Mouse (Mus musculus) stomach, postnatal 0 days (tissue): ENCODE measurements at regions not wholly inside any gene's neighbourhood (a gene's known extent, or its start where the extent isn't known, plus 50 kb on each side); places are given as distances from the start of the nearest gene placed in this dataset.

Source experiments
- CTCF ChIP-seq: IDR thresholded peaks from 2 replicates; pipeline ENCODE4 v1.5.1; 2016; ENCODE audit warnings: antibody characterized with exemption, low read depth, mild to moderate bottlenecking, moderate library complexity
- EP300 ChIP-seq: optimal IDR thresholded peaks from 2 replicates; pipeline ENCODE3; 2016; ENCODE audit warnings: antibody characterized with exemption

GRCm38 (mm10) chr1:77847766-77848615, 333.1 kb upstream of the Epha4 start:
- TF ChIP-seq CTCF (no peak), EP300 (no peak)
